Mouse (Mus musculus): Measurements from ENCODE around the gene Nf2.

GRCm38 (mm10) chr11:4850404-4850803, 1.1 kb upstream of the Nf2 start:
- TF ChIP-seq POLR2A (IDR thresholded peaks at IDR 0.05; ENCODE audit: borderline replicate concordance, control insufficient read depth, low read depth, low read length) (no peak), CTCF (IDR thresholded peaks at IDR 0.05; ENCODE audit: control insufficient read depth, insufficient read depth, low read length) (no peak)
